Mouse (Mus musculus): ENCODE data around the gene Defb21.
A peak's percentile ranks its signal among the peaks of the same experiment; 100 is the strongest.

The Defb21 gene

GRCm38 (mm10) chr2:152572114-152572794 is at the start of gene Defb21:
TSS of gene Defb21 (plus strand) at chr2:152572744.
- DNase-seq (ENCODE audit: extremely low spot score), result no peak

GRCm38 (mm10) chr2:152539944-152540710 is 32.4 kb upstream of the Defb21 start, which contains the start of gene Defb29:
TSS of gene Defb29 (minus strand) at chr2:152540098.
- no peak for DNase-seq (ENCODE audit: extremely low spot score)

- DNase-seq (ENCODE audit: extremely low spot score), result no peak
Observed at GRCm38 (mm10) chr2:152541979-152542378, 30.6 kb upstream of the Defb21 start.

- DNase-seq (ENCODE audit: extremely low spot score), result no peak
Observed at GRCm38 (mm10) chr2:152542897-152543296, 29.6 kb upstream of the Defb21 start.

- no peak for DNase-seq (ENCODE audit: extremely low spot score)
Observed at GRCm38 (mm10) chr2:152543478-152543877, 29.1 kb upstream of the Defb21 start.

GRCm38 (mm10) chr2:152544691-152545090 is 27.9 kb upstream of the Defb21 start:
- peak; percentile 48 for DNase-seq (ENCODE audit: extremely low spot score)

- DNase-seq (ENCODE audit: extremely low spot score), result no peak
Observed at GRCm38 (mm10) chr2:152548124-152548523, 24.4 kb upstream of the Defb21 start.

- peak; percentile 65 for DNase-seq (ENCODE audit: extremely low spot score)
Observed at GRCm38 (mm10) chr2:152553774-152554423, 18.6 kb upstream of the Defb21 start.

DNA sequence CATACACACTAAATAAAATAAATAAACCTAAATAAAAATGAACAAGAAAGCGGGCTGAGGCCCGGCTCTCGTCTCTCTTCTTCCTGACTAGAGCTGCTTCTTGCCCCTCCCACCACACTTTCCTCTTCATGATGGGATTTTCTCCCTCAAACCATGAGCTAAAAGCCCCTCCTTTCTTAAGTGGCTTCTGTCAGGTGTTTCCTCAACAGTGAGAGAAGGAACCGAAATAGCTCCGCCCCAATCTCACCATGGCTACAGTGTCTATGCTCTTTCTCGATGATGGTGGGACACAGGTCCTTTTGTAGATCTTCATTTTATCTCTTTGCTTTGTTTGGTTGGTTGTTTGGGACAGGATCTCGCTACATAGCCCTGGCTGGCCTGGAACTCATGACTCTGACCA is 15.9 kb upstream of the Defb21 start:
- DNase-seq (ENCODE audit: extremely low spot score), result no peak

DNA sequence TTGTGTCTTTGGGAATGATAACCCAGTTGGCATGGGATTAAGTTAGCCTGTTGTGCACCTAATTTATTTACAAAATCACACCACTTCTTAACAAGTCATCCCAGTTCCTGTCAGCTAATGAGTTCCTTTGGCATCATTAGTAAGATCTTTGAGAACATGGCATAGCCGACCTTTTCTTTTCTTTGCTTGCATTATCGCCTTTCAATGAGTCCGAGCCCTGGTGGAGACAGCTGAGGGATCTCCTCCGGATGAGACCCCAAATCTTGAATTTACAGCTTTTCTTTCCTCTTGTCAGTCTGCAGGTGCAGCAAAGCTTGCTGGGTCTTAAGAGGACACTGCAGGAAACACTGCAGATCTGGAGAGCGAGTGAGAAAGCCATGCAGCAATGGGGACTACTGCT is 3.5 kb upstream of the Defb21 start, which contains the start of gene Gm17416:
Gene Gm17416 (plus strand): TSS at position 301 of the 400 bp plus-strand sequence.
- DNase-seq (ENCODE audit: extremely low spot score), result no peak

DNA sequence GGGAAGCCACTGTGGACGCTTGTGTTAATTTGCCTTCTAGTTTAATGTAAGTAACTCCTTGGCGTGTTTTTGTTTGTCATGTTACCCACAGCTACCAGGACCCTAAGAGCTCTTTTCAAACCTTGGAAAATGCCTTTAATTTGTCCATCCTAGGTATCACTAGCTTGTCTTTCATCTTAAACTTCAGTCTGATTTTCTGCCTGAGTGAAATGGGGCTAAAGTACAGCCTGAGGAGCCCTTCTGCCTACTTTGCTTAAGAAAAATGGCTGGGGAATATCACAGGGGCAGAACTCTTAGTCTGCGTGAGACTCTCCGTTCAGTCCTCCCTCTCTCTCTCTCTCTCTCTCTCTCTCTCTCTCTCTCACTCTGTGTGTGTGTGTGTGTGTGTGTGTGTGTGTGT is 2.7 kb upstream of the Defb21 start:
- no peak for DNase-seq (ENCODE audit: extremely low spot score)

- DNase-seq (ENCODE audit: extremely low spot score), result no peak
Observed at GRCm38 (mm10) chr2:152570313-152570712, 2.2 kb upstream of the Defb21 start.

GRCm38 (mm10) chr2:152573484-152573883 is 940 bp downstream of the Defb21 start:
- no peak for DNase-seq (ENCODE audit: extremely low spot score)

- DNase-seq (ENCODE audit: extremely low spot score), result no peak
Observed at GRCm38 (mm10) chr2:152580107-152580506, 7.6 kb downstream of the Defb21 start, which contains the start of gene Defb19. TSS of gene Defb19 (minus strand) at chr2:152580312.

DNA sequence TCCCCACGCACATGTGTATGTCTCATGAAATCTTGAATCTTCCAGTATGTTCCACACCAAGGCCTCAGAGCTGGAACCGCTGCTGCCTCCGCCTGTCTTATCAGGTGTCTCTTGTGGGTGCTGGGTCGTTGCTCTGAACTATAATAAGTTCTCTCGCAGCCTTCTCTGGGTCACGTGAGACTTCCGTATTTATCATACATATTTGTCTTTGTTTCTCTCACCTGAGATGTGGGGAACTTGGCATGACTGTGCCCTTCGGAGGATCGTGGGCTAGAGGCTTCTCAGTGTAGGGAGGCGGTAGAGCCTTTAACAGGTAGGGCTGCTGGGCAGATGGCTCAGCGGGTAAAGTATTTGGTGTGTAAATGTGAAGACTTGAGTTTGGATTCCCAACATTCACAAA is 8.1 kb downstream of the Defb21 start:
- DNase-seq (ENCODE audit: extremely low spot score), result no peak

- DNase-seq (ENCODE audit: extremely low spot score), result peak; percentile 32
Observed at GRCm38 (mm10) chr2:152586926-152587560, 14.5 kb downstream of the Defb21 start.

DNA sequence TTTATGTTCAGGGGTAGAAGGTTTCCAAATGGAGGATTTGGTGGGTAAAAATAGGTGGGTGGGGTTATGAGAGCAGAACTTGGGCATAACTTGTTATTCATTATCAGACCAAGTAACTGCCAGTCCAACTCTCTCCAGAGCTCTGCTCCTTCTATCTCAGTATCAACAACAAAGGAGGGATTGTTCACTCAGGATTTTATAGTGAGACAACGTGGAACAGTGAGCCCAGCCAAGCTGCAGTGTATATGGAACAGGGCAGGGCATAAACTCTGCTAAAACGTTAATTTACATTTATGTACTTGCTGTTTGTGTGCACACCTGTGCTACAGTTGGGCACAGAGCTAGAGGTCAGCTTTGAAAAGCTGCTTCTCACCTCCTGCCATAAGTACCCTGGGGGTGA is 15.9 kb downstream of the Defb21 start:
- DNase-seq (ENCODE audit: extremely low spot score), result no peak

DNA sequence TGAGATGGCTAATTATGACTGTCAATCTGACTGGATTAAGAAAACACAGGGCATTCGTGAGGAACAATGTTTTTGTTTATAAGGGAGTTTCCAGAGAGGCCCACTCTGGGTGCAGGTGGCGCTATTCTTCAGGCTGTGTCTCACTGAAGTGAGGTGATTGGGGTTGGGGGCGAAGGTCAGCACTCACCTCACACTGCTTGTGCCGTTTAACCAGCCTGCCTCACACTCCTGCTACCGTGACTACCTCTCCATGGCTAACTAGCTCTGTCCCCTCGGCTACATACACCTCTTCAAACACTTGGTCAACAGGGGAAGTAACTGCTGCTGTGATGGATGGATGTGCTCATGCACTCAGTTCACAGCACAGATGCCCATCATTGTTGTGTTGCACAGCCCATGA is 16.5 kb downstream of the Defb21 start:
- no peak for DNase-seq (ENCODE audit: extremely low spot score)

GRCm38 (mm10) chr2:152599299-152599698 is 26.8 kb downstream of the Defb21 start, which contains the start of gene Defb45:
TSS of gene Defb45 (minus strand) at chr2:152599399.
- no peak for DNase-seq (ENCODE audit: extremely low spot score)

DNA sequence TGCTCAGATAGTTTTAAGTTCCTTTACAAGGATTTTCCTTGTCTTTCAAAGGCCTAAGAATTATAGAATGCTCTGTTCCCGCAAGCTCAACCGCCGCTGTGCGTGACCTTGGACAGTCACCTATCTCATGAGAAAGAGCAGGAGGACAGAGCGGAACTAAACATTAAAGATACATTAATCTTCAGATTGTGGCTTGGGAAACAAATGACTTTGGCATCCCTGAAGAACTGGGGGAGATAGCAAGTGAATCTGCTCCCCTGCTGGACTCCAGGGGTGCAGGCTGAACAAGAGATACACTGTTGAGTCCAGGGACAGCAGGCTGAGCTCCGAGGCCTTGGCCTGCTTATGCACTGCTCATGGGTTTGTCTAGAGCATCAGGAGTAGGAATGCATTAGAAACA is 27.5 kb downstream of the Defb21 start:
- DNase-seq (ENCODE audit: extremely low spot score), result no peak

GRCm38 (mm10) chr2:152601275-152601960 is 28.9 kb downstream of the Defb21 start:
- no peak for DNase-seq (ENCODE audit: extremely low spot score)
